Mouse (Mus musculus) left cerebral cortex, adult 8-10 months (tissue): ENCODE measurements around the gene Olfr16. TPM values are rescaled to one million over a fixed set of nuclear protein-coding genes. Genes with fewer than 3 reads are reported as not detected.

Experiments used
- DNase-seq, 2 experiments: peaks; one replicate each; pipeline ENCODE4 v3.0.0; 2022; ENCODE audit warnings: low spot score in 2 of 2
- total RNA-seq, 4 experiments: library from RNA; stranded (reverse); gene quantifications; 2 replicates each; pipeline ENCODE4 v1.2.4; 2022

Olfr16 gene
- not detected for total RNA-seq

GRCm38 (mm10) chr1:172950160-172950559, at the start of gene Olfr16:
Gene Olfr16 (plus strand): TSS chr1:172950409.
- DNase-seq, result no peak

- DNase-seq, result no peak
Observed at GRCm38 (mm10) chr1:172903313-172903712, 46.9 kb upstream of the Olfr16 start.

- no peak for DNase-seq
Observed at GRCm38 (mm10) chr1:172917115-172917514, 33.1 kb upstream of the Olfr16 start.

GRCm38 (mm10) chr1:172918450-172918849, 31.8 kb upstream of the Olfr16 start:
- DNase-seq, result peak in 1 of 2 experiments; percentile 6

GRCm38 (mm10) chr1:172932197-172932596, 18.0 kb upstream of the Olfr16 start:
- DNase-seq, result no peak

- DNase-seq, result no peak
Observed at GRCm38 (mm10) chr1:172951171-172951720, 1.0 kb downstream of the Olfr16 start.

GRCm38 (mm10) chr1:172955376-172955775, 5.2 kb downstream of the Olfr16 start:
- no peak for DNase-seq

- DNase-seq, result peak in 1 of 2 experiments; percentile 64
Observed at GRCm38 (mm10) chr1:172960452-172960851, 10.2 kb downstream of the Olfr16 start.

GRCm38 (mm10) chr1:172989794-172990634, 39.8 kb downstream of the Olfr16 start:
- DNase-seq, result no peak

GRCm38 (mm10) chr1:172990635-172991009, 40.4 kb downstream of the Olfr16 start:
- no peak for DNase-seq

Other genes starting within 250 kb of the Olfr16 start
- not detected for gene Apcs, start 55.4 kb upstream of the Olfr16 start, total RNA-seq
- not detected for gene Olfr1408, start 187.0 kb downstream of the Olfr16 start, total RNA-seq
- not detected for gene Olfr1406, start 240.2 kb downstream of the Olfr16 start, total RNA-seq
- gene Olfr218, start 247.4 kb downstream of the Olfr16 start, total RNA-seq, result not detected